Mouse (Mus musculus) cerebellum, adult 8-10 months (tissue): ENCODE data around the gene Vmn2r-ps159.
"Not testable (repeated sequence)": the region's sequence is repeated elsewhere in the genome, so short reads cannot be mapped to it uniquely, and the experiment has no call there.

Experiments
- DNase-seq: peaks from one replicate; pipeline ENCODE4 v3.0.0; 2022

Gene Vmn2r-ps159

GRCm38 (mm10) chr4:156330803-156331202 lies at the start of gene Vmn2r-ps159:
Gene Vmn2r-ps159 (plus strand): TSS chr4:156331103.
- DNase-seq = not testable (repeated sequence)

- DNase-seq = not testable (repeated sequence)
These were observed 10.9 kb downstream of the Vmn2r-ps159 start for GRCm38 (mm10) chr4:156341601-156342504.

- no peak for DNase-seq
These were observed 11.8 kb downstream of the Vmn2r-ps159 start for GRCm38 (mm10) chr4:156342569-156343325.

GRCm38 (mm10) chr4:156343332-156343731 lies 12.4 kb downstream of the Vmn2r-ps159 start:
- DNase-seq = no peak

- DNase-seq = not testable (repeated sequence)
These were observed 26.0 kb downstream of the Vmn2r-ps159 start for GRCm38 (mm10) chr4:156356756-156357437.
